Mouse (Mus musculus) heart, postnatal 0 days (tissue): ENCODE data around the gene Moap1. TPM values are rescaled to one million over a fixed set of nuclear protein-coding genes. Genes with fewer than 3 reads are reported as not detected.

Source experiments
- ATAC-seq: fragments of 200-750 bp; cut with Nextera tagmentation; 2 replicates; pipeline ENCODE4 v1.8.0; 2017; ENCODE audit warnings: low read depth, moderate number of reproducible peaks, moderate library complexity; ENCODE audit not compliant: insufficient read depth
- DNase-seq: peaks from one replicate; pipeline ENCODE4 v3.0.0-alpha.2; 2016; ENCODE audit warnings: low spot score
- H3K27ac ChIP-seq: fragments of 300-500 bp; sonication (generic); 2 replicates; pipeline ENCODE4 v1.5.1; 2014; ENCODE audit warnings: low read depth, mild to moderate bottlenecking
- H3K27me3 ChIP-seq: fragments of 300-500 bp; sonication (generic); 2 replicates; pipeline ENCODE4 v1.6.1; 2014; ENCODE audit warnings: low read length, mixed read lengths; ENCODE audit not compliant: control insufficient read depth, insufficient read depth
- H3K36me3 ChIP-seq: fragments of 300-500 bp; sonication (generic); replicated peaks from 2 replicates; pipeline ENCODE4 v1.6.1; 2014; ENCODE audit warnings: low read length, mixed read lengths; ENCODE audit not compliant: control insufficient read depth, insufficient read depth
- H3K4me1 ChIP-seq: fragments of 300-500 bp; sonication (generic); 2 replicates; pipeline ENCODE4 v1.6.1; 2014; ENCODE audit warnings: antibody characterized with exemption; ENCODE audit not compliant: control insufficient read depth, insufficient read depth
- H3K4me2 ChIP-seq: fragments of 300-500 bp; sonication (generic); 2 replicates; pipeline ENCODE4 v1.6.1; 2014; ENCODE audit warnings: low read depth, mild to moderate bottlenecking, low read length, moderate library complexity
- H3K4me3 ChIP-seq: fragments of 300-500 bp; sonication (generic); 2 replicates; pipeline ENCODE4 v1.5.1; 2014; ENCODE audit warnings: low read depth, low read length
- H3K9ac ChIP-seq: fragments of 300-500 bp; sonication (generic); replicated peaks from 2 replicates; pipeline ENCODE4 v1.6.1; 2014; ENCODE audit warnings: low read depth, low read length, mixed read lengths
- H3K9me3 ChIP-seq: fragments of 300-500 bp; sonication (generic); replicated peaks from 2 replicates; pipeline ENCODE4 v1.6.1; 2016; ENCODE audit warnings: low read length; ENCODE audit not compliant: control insufficient read depth
- CTCF ChIP-seq: IDR thresholded peaks from 2 replicates; pipeline ENCODE4 v1.5.1; 2016; ENCODE audit warnings: antibody characterized with exemption, control low read depth, low read depth
- EP300 ChIP-seq: IDR thresholded peaks from 2 replicates; pipeline ENCODE4 v1.6.1; 2016; ENCODE audit warnings: antibody characterized with exemption, low read depth
- WGBS: fragments of 180-500 bp; shearing (Covaris S2); extraction: QIAGEN DNeasy Blood & Tissue Kit; methylation state at CpG from one replicate; pipeline ENCODE4 v1.1.7; 2014; 5-methylcytosine and 5-hydroxymethylcytosine counted together
- polyA plus RNA-seq: library from polyadenylated mRNA; unstranded; fragments of >200 nt; fragmentation: Nextera tagmentation; extraction: Ambion mirVana; gene quantifications from 2 replicates; pipeline ENCODE4 v1.2.1, GENCODE M21; 2015
- total RNA-seq: library from RNA; depleted of rRNA; stranded (reverse); fragments of >200 nt; gene quantifications from 2 replicates; pipeline ENCODE4 v1.2.3, GENCODE M21; 2014; ENCODE audit warnings: low replicate concordance

Moap1 gene
- total and polyA plus RNA-seq, 2 experiments from 2014 or later = 11.6 TPM; not detected in 1

DNA sequence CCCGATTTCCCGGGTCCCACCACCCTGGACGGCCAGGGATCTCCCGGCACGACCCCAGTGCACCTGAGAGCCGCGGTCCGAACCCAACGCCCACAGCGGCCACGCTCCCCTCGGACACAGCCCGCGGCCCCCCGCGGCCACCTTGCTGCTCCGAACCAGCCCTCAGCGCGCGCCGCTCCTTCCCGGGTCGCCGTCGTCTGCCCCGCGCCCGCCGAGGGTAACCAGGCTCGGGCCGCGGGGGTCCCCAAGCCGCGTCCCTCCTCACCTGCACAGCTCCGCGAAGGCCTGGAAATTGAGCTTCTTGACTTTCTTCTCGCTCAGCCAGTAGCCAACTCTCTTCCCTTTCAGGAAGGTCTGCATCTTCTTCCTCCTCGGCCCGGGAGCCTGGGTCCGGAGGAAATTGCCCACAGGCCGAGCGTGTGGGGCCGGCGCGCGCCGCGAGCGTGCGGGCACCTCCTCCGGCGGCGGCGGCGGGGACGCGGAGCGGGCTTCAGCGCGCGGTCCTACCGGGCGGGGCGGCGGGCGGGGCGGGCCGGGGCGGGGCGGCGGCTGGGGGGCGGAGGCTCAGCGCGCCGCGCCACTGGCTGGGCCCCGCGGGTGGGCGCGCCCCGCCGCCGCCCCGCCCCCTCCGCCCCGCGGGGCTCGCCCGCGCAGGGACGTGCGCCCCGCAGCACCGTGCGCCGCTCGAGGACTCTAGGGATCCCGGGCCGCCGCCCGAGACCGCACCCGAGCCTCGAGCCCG is 38.8 kb downstream of the Moap1 start, which contains the start of gene Itpk1:
TSS of gene Itpk1 (minus strand) at position 474 of the 742 bp plus-strand sequence.
- Histone ChIP-seq H3K27me3 (0 out of 2 replicates have a peak, but pooled peaks cover 8% of the 10 kb centered on the region), H3K9ac (peak within 1 kb of the TSS; percentile 91), H3K4me1 (peaks cover 16% of the 10 kb centered on the region), H3K36me3 (no peaks in the 10 kb centered on the region), H3K9me3 (no peaks in the 10 kb centered on the region), H3K4me2 (peak within 1 kb of the TSS; percentile 98), H3K4me3 (peak within 1 kb of the TSS; percentile 85), H3K27ac (peak within 1 kb of the TSS; percentile 90)
- peak; percentile 28 for DNase-seq
- WGBS = under 1% methylated on average over 68 of the region's 105 CpGs
- no peak for TF ChIP-seq CTCF
- no peak for TF ChIP-seq EP300
- ATAC-seq = peak; percentile 91

DNA sequence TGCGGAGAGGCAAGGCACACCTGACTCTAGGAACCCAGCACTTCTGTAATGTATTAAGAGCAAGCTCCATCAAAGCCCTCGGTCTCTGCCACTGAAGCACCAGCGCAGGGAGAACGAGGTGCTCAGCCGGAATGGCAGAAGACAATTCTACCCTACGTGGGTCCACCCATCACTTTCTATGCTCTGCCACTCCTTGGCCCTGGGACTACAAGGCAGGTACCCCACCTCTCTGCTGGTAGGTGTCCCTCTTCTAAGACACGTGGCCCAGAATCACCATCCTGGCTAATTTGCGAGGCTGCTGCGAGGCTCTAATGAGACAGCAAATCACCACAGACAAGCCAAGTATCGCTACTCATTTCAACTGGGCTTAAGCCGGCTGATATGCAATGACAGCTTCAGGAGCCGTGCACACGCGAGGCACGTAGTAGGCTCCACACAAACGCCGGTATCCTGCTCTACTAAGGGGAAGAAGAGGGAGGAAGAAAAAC is 39.5 kb downstream of the Moap1 start:
- TF ChIP-seq CTCF (no peak), EP300 (no peak)
- Histone ChIP-seq H3K4me2 (peak overlapping the region; percentile 98), H3K4me1 (peaks cover 16% of the 10 kb centered on the region), H3K27ac (peak overlapping the region; percentile 8; the same call in 1 of the 2 replicates), H3K9me3 (no peaks in the 10 kb centered on the region), H3K27me3 (0 out of 2 replicates have a peak, but pooled peaks cover 8% of the 10 kb centered on the region), H3K4me3 (peak overlapping the region; percentile 85), H3K36me3 (no peaks in the 10 kb centered on the region), H3K9ac (peak overlapping the region; percentile 91)
- no peak for ATAC-seq
- WGBS = 15% methylated on average over 17 of the region's 17 CpGs
- DNase-seq = no peak

DNA sequence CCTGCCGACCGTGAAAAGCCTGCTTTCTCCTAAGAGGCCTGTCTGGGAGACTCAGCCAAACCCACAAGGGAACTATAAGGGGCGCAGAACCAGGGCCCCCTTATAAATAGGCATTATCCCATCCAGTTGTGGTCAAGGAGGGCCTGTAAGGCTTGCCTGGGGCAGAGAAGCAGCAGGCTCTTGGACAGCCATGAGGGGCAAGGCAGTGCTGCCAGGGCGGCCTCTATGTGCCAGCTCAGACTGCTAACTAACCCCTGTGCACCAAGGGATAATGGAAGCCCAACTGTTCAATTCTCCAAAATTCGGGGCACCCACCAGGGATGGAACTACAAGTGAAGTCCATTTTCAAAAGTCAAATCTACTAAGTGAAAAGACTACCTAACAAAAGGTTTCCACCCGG is 40.0 kb downstream of the Moap1 start:
- Histone ChIP-seq H3K27ac (peak overlapping the region; percentile 22; the same call in 1 of the 2 replicates), H3K4me2 (peak overlapping the region; percentile 98), H3K9ac (no peak overlapping the region), H3K9me3 (no peaks in the 10 kb centered on the region), H3K4me1 (peaks cover 16% of the 10 kb centered on the region), H3K27me3 (0 out of 2 replicates have a peak, but pooled peaks cover 8% of the 10 kb centered on the region), H3K4me3 (peak overlapping the region; percentile 85), H3K36me3 (no peaks in the 10 kb centered on the region)
- no peak for TF ChIP-seq CTCF
- no peak for TF ChIP-seq EP300
- ATAC-seq (no peak), DNase-seq (no peak)
- 63% methylated on average over 6 of the region's 6 CpGs for WGBS

DNA sequence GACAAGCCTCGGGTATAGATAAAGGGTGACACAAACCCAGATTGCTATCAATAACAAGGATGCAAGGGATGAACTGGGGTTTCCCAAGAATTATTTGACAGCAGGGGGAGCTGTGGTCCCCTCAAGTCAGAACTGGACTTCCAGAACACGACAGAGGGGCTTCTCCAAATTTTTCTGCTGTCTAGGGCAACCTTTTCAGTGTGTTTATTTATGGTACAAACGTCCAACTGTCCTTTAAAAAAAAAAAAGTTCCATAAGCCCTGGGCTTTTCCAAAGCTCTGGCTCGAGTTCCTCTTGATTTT is 40.4 kb downstream of the Moap1 start:
- Histone ChIP-seq H3K4me1 (peaks cover 20% of the 10 kb centered on the region), H3K4me2 (peak overlapping the region; percentile 98), H3K9me3 (no peaks in the 10 kb centered on the region), H3K27ac (peak overlapping the region; percentile 54; the same call in 1 of the 2 replicates), H3K4me3 (peak overlapping the region; percentile 85), H3K9ac (peak overlapping the region; percentile 16; the same call in 1 of the 2 replicates), H3K27me3 (0 out of 2 replicates have a peak, but pooled peaks cover 8% of the 10 kb centered on the region), H3K36me3 (no peaks in the 10 kb centered on the region)
- TF ChIP-seq EP300 (no peak), CTCF (peak; percentile 26)
- ATAC-seq = no peak
- 18% methylated on average over 4 of the region's 4 CpGs for WGBS
- no peak for DNase-seq

DNA sequence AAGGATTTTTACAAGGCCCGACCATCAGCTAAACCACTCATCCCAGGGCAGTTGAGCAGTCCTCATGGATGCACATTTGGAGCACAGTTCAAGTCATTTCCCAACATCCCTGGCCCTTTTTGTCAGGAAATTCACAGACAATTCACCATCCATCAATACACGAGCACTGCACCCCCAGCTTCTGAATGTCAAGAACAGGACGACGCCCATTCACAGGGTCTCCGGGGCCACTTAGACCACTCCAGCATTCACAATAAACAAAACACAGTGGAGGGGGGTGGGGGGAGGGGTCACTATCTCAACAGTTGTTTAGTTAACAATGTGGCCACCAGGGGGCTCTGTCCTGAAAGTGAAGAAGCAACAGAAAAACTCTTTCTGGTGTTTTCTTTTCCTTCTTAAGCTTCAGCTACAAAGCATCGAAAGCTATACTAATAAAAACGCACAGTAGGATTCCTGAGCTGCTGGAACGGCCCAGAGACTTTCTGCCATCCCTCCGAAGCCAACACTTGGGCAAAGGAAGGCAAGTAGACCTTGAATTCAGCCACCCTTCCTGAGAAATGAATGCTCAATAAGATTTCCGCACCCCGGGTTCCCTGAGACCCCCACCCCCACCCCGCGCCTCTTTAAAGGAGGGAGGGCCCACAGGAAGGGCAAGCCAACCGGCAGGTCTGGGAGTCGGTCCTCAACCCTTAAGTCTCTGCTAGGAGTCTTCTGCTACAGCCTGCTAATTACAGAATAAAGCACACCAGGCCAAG is 40.9 kb downstream of the Moap1 start:
- ATAC-seq (no peak), DNase-seq (peak; percentile 81)
- TF ChIP-seq CTCF (peak; percentile 65), EP300 (no peak)
- Histone ChIP-seq H3K27me3 (0 out of 2 replicates have a peak, but pooled peaks cover 8% of the 10 kb centered on the region), H3K4me3 (peak overlapping the region; percentile 85), H3K4me1 (peaks cover 22% of the 10 kb centered on the region), H3K9ac (peak overlapping the region; percentile 16; the same call in 1 of the 2 replicates), H3K27ac (peak overlapping the region; percentile 54; the same call in 1 of the 2 replicates), H3K36me3 (no peaks in the 10 kb centered on the region), H3K4me2 (peak overlapping the region; percentile 98), H3K9me3 (no peaks in the 10 kb centered on the region)
- 8% methylated on average over 15 of the region's 15 CpGs for WGBS
